Comparison of ENCODE assay signal across 12 mouse cellular contexts in the genomic region with DNA sequence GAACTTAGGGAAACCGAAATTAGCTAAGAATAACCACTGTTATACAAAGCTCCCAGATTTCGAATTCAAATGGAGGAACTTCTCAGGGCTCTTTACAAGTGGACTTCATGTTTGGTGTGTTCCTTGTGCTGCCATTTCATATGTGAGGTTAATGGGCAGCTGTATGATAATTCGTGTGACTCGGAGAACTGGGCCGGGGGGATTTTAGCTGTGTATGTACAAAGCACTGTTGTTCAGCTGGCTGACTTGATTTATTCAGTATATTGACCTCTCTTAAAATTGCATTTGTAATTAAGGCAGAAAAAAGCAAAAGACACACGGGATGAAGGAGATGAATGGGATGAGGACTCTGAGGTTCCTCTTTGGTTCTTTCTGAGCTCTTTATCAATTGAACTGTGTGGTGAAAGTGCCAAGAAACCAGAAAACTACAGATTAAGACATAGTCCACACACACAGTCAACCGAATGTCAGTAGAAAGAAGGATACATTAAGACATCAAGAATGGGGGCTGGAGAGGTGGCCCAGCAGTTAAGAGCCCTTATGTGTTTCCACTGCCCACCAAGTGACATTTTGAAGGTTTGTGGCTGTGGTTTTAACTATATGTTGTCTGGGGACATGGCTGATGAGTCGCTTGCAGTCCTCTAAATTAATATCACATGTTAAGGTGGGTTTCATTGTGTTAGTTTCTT.
"Had no signal": no experiment of that assay in that cellular context is flagged by ENCODE, and none has a peak within 500 bp of the region (broad histone marks: within the 10 kb centered on the region; RNA-seq: fewer than 3 reads in every experiment).

No protein-coding gene starts in this region.

- H3K4me2 ChIP-seq: liver, embryonic 12.5 days; lung, embryonic 14.5 days had no signal

- H3K36me3 ChIP-seq: limb, embryonic 10.5 days; liver, embryonic 12.5 days had no signal

- H3K27me3 ChIP-seq: liver, embryonic 12.5 days had no signal

- H3K9me3 ChIP-seq: limb, embryonic 10.5 days; liver, embryonic 12.5 days had no signal

- ATAC-seq: liver, embryonic 12.5 days had no signal

- DNase-seq: kidney, adult 8-10 months; kidney, postnatal 25 days; lung, embryonic 14.5 days; lung, postnatal 10 days; lung, postnatal 4 days; right cerebral cortex, adult 18-20 months; right cerebral cortex, postnatal 25 days; thymus, postnatal 36 days had no signal

- H3K4me1 ChIP-seq: liver, embryonic 12.5 days had no signal

- H3K27ac ChIP-seq: left cerebral cortex, adult 2 months; limb, embryonic 10.5 days; liver, embryonic 12.5 days had no signal

- H3K9ac ChIP-seq: liver, embryonic 12.5 days; lung, embryonic 14.5 days had no signal

- H3K4me3 ChIP-seq: left cerebral cortex, adult 2 months; limb, embryonic 10.5 days; liver, embryonic 12.5 days; myocyte had no signal
